Mouse (Mus musculus) cerebellum, adult 9-10 months (tissue): ENCODE measurements around the gene Bloc1s1.

Experiments
- DNase-seq: peaks from one replicate; pipeline ENCODE4 v3.0.0; 2022

Gene Bloc1s1

GRCm38 (mm10) chr10:128931441-128931840, 7.6 kb upstream of the Bloc1s1 start:
- DNase-seq, result peak; percentile 13

GRCm38 (mm10) chr10:128929638-128930378, 6.0 kb upstream of the Bloc1s1 start:
- DNase-seq, result peak; percentile 41

GRCm38 (mm10) chr10:128928356-128928755, 4.5 kb upstream of the Bloc1s1 start:
- DNase-seq, result peak; percentile 39

GRCm38 (mm10) chr10:128923013-128923691, 683 bp downstream of the Bloc1s1 start:
- peak; percentile 96 for DNase-seq

- no peak for DNase-seq
Observed at GRCm38 (mm10) chr10:128922822-128923012, 1.1 kb downstream of the Bloc1s1 start, which contains the start of gene Rdh5. TSS of gene Rdh5 (minus strand) at chr10:128922888.

- peak; percentile 69 for DNase-seq
Observed at GRCm38 (mm10) chr10:128921883-128922821, 1.7 kb downstream of the Bloc1s1 start.

GRCm38 (mm10) chr10:128921251-128921650, 2.6 kb downstream of the Bloc1s1 start:
- DNase-seq, result peak; percentile 36

GRCm38 (mm10) chr10:128920736-128921161, 3.1 kb downstream of the Bloc1s1 start:
- no peak for DNase-seq

GRCm38 (mm10) chr10:128919966-128920365, 3.9 kb downstream of the Bloc1s1 start:
- DNase-seq, result peak; percentile 25

- peak; percentile 68 for DNase-seq
Observed at GRCm38 (mm10) chr10:128919203-128919631, 4.6 kb downstream of the Bloc1s1 start.

GRCm38 (mm10) chr10:128918246-128918645, 5.6 kb downstream of the Bloc1s1 start:
- DNase-seq, result peak; percentile 98

GRCm38 (mm10) chr10:128917400-128917799, 6.4 kb downstream of the Bloc1s1 start:
- no peak for DNase-seq

GRCm38 (mm10) chr10:128916665-128917064, 7.2 kb downstream of the Bloc1s1 start:
- DNase-seq, result peak; percentile 47

- peak; percentile 44 for DNase-seq
Observed at GRCm38 (mm10) chr10:128915550-128915949, 8.3 kb downstream of the Bloc1s1 start.

GRCm38 (mm10) chr10:128913696-128914095, 10.1 kb downstream of the Bloc1s1 start:
- DNase-seq, result peak; percentile 52

- peak; percentile 96 for DNase-seq
Observed at GRCm38 (mm10) chr10:128913219-128913618, 10.6 kb downstream of the Bloc1s1 start.

GRCm38 (mm10) chr10:128912791-128913190, 11.0 kb downstream of the Bloc1s1 start:
- no peak for DNase-seq

GRCm38 (mm10) chr10:128912268-128912667, 11.6 kb downstream of the Bloc1s1 start:
- DNase-seq, result no peak

- DNase-seq, result no peak
Observed at GRCm38 (mm10) chr10:128911430-128911829, 12.4 kb downstream of the Bloc1s1 start.

- no peak for DNase-seq
Observed at GRCm38 (mm10) chr10:128910066-128910841, 13.6 kb downstream of the Bloc1s1 start.

GRCm38 (mm10) chr10:128909567-128910028, 14.2 kb downstream of the Bloc1s1 start:
- peak; percentile 58 for DNase-seq

- no peak for DNase-seq
Observed at GRCm38 (mm10) chr10:128908778-128909448, 14.9 kb downstream of the Bloc1s1 start.
